Mouse (Mus musculus) heart, embryonic 11.5 days (tissue): Measurements from ENCODE around the gene Nudcd3. TPM values are rescaled to one million over a fixed set of nuclear protein-coding genes. Genes with fewer than 3 reads are reported as not detected.
"Not testable (repeated sequence)": the region's sequence is repeated elsewhere in the genome, so short reads cannot be mapped to it uniquely, and the experiment has no call there.

ENCODE experiments used
- ATAC-seq: fragments of 200-750 bp; cut with Nextera tagmentation; replicated peaks from 2 replicates; pipeline ENCODE4 v1.8.0; 2017; ENCODE audit warnings: moderate library complexity; ENCODE audit not compliant: insufficient number of reproducible peaks, low FRiP score, low TSS enrichment
- H3K27ac ChIP-seq: fragments of 300-500 bp; sonication (generic); 2 replicates; pipeline ENCODE4 v1.5.1; 2014; ENCODE audit warnings: mild to moderate bottlenecking, low read depth, low read length
- H3K27me3 ChIP-seq: fragments of 300-500 bp; sonication (generic); 2 replicates; pipeline ENCODE4 v1.6.1; 2014; ENCODE audit warnings: mild to moderate bottlenecking, low read length, mixed read lengths; ENCODE audit not compliant: control insufficient read depth, insufficient read depth
- H3K36me3 ChIP-seq: fragments of 300-500 bp; sonication (generic); 2 replicates; pipeline ENCODE4 v1.6.1; 2014; ENCODE audit warnings: mild to moderate bottlenecking, low read length, moderate library complexity, mixed read lengths; ENCODE audit not compliant: control insufficient read depth, insufficient read depth
- H3K4me1 ChIP-seq: fragments of 300-500 bp; sonication (generic); 2 replicates; pipeline ENCODE4 v1.6.1; 2014; ENCODE audit warnings: low read length; ENCODE audit not compliant: control insufficient read depth, insufficient read depth
- H3K4me2 ChIP-seq: fragments of 300-500 bp; sonication (generic); 2 replicates; pipeline ENCODE4 v1.6.1; 2014; ENCODE audit warnings: mild to moderate bottlenecking, moderate library complexity
- H3K4me3 ChIP-seq: fragments of 300-500 bp; sonication (generic); 2 replicates; pipeline ENCODE4 v1.5.1; 2014; ENCODE audit warnings: low read depth, low read length
- H3K9ac ChIP-seq: fragments of 300-500 bp; sonication (generic); 2 replicates; pipeline ENCODE4 v1.6.1; 2014; ENCODE audit warnings: mild to moderate bottlenecking, low read depth, low read length, moderate library complexity
- H3K9me3 ChIP-seq: fragments of 300-500 bp; sonication (generic); replicated peaks from 2 replicates; pipeline ENCODE4 v1.6.1; 2016; ENCODE audit warnings: low read length; ENCODE audit not compliant: control insufficient read depth
- WGBS: fragments of 180-500 bp; shearing (Covaris S2); extraction: QIAGEN DNeasy Blood & Tissue Kit; methylation state at CpG from one replicate; pipeline ENCODE4 v1.1.7; 2014; ENCODE audit not compliant: insufficient replicate concordance; 5-methylcytosine and 5-hydroxymethylcytosine counted together
- polyA plus RNA-seq: library from polyadenylated mRNA; unstranded; fragments of >200 nt; fragmentation: Nextera tagmentation; extraction: Ambion mirVana; gene quantifications from 2 replicates; pipeline ENCODE4 v1.2.1, GENCODE M21; 2014

Nudcd3 gene
- polyA plus RNA-seq, 1 experiment from 2014 or later: 28.8 TPM

- ATAC-seq: no peak
- no peak overlapping the region for H3K4me2 ChIP-seq
- 90% methylated on average over 3 of the region's 3 CpGs for WGBS
- H3K36me3 ChIP-seq: peaks cover 12% of the 10 kb centered on the region
- no peaks in the 10 kb centered on the region for H3K9me3 ChIP-seq
- no peak overlapping the region for H3K27ac ChIP-seq
- H3K4me1 ChIP-seq: no peaks in the 10 kb centered on the region
- H3K9ac ChIP-seq: no peak overlapping the region
- H3K27me3 ChIP-seq: no peaks in the 10 kb centered on the region
- no peak overlapping the region for H3K4me3 ChIP-seq
These were observed 92.5 kb downstream of the Nudcd3 start for GRCm38 (mm10) chr11:6107722-6108121.

GRCm38 (mm10) chr11:6104734-6105133 is 95.5 kb downstream of the Nudcd3 start:
- WGBS: 70% methylated on average over 5 of the region's 5 CpGs
- Histone ChIP-seq H3K4me1 (no peaks in the 10 kb centered on the region), H3K4me2 (no peak overlapping the region), H3K4me3 (no peak overlapping the region), H3K27ac (no peak overlapping the region), H3K9me3 (no peaks in the 10 kb centered on the region), H3K27me3 (no peaks in the 10 kb centered on the region), H3K36me3 (peaks cover 12% of the 10 kb centered on the region; the same call in 1 of the 2 replicates), H3K9ac (no peak overlapping the region)
- no peak for ATAC-seq

GRCm38 (mm10) chr11:6096637-6097036 is 103.6 kb downstream of the Nudcd3 start:
- not testable (repeated sequence) for H3K4me3 ChIP-seq, H3K4me2 ChIP-seq, H3K9me3 ChIP-seq, H3K4me1 ChIP-seq, ATAC-seq, H3K9ac ChIP-seq, H3K27ac ChIP-seq, H3K27me3 ChIP-seq, H3K36me3 ChIP-seq
- 96% methylated on average over 2 of the region's 3 CpGs for WGBS

GRCm38 (mm10) chr11:6086991-6087390 is 113.2 kb downstream of the Nudcd3 start:
- no peak for ATAC-seq

GRCm38 (mm10) chr11:6078737-6079136 is 121.5 kb downstream of the Nudcd3 start:
- no peaks in the 10 kb centered on the region for H3K9me3 ChIP-seq
- no peak overlapping the region for H3K27ac ChIP-seq
- H3K4me2 ChIP-seq: no peak overlapping the region
- H3K4me1 ChIP-seq: peaks cover 7% of the 10 kb centered on the region
- ATAC-seq: no peak
- no peak overlapping the region for H3K9ac ChIP-seq
- H3K4me3 ChIP-seq: no peak overlapping the region
- 76% methylated on average over 2 of the region's 2 CpGs for WGBS
- no peaks in the 10 kb centered on the region for H3K36me3 ChIP-seq
- H3K27me3 ChIP-seq: no peaks in the 10 kb centered on the region; the same call in 1 of the 2 replicates

More at GRCm38 (mm10) chr11:6086991-6087390, 113.2 kb downstream of the Nudcd3 start:
- Histone ChIP-seq H3K4me2 (no peak overlapping the region), H3K36me3 (no peaks in the 10 kb centered on the region), H3K9ac (peak overlapping the region; percentile 54; the same call in 1 of the 2 replicates), H3K9me3 (no peaks in the 10 kb centered on the region), H3K4me1 (peaks cover 12% of the 10 kb centered on the region), H3K4me3 (no peak overlapping the region), H3K27ac (peak overlapping the region; percentile 50; the same call in 1 of the 2 replicates), H3K27me3 (no peaks in the 10 kb centered on the region)
- 41% methylated on average over 4 of the region's 4 CpGs for WGBS

GRCm38 (mm10) chr11:6075618-6076066 is 124.6 kb downstream of the Nudcd3 start:
- H3K4me3 ChIP-seq: no peak overlapping the region
- H3K9me3 ChIP-seq: no peaks in the 10 kb centered on the region
- ATAC-seq: no peak
- no peak overlapping the region for H3K27ac ChIP-seq
- H3K4me1 ChIP-seq: peaks cover 7% of the 10 kb centered on the region
- no peaks in the 10 kb centered on the region for H3K36me3 ChIP-seq
- peaks cover 7% of the 10 kb centered on the region for H3K27me3 ChIP-seq
- no peak overlapping the region for H3K9ac ChIP-seq
- WGBS: 59% methylated on average over 8 of the region's 8 CpGs
- H3K4me2 ChIP-seq: no peak overlapping the region

- H3K9ac ChIP-seq: no peak overlapping the region
- no peak overlapping the region for H3K4me3 ChIP-seq
- peaks cover 15% of the 10 kb centered on the region; the same call in 1 of the 2 replicates for H3K4me1 ChIP-seq
- no peaks in the 10 kb centered on the region for H3K36me3 ChIP-seq
- H3K27me3 ChIP-seq: peaks cover 80% of the 10 kb centered on the region
- no peaks in the 10 kb centered on the region for H3K9me3 ChIP-seq
- peak overlapping the region; percentile 9 for H3K4me2 ChIP-seq
- WGBS: 10% methylated on average over 19 of the region's 19 CpGs
- H3K27ac ChIP-seq: no peak overlapping the region
- ATAC-seq: no peak
These were observed 131.8 kb downstream of the Nudcd3 start for GRCm38 (mm10) chr11:6068181-6068957.

GRCm38 (mm10) chr11:6067160-6067559 is 133.1 kb downstream of the Nudcd3 start:
- no peak overlapping the region for H3K27ac ChIP-seq
- WGBS: 41% methylated on average over 9 of the region's 9 CpGs
- no peak overlapping the region for H3K4me3 ChIP-seq
- no peak for ATAC-seq
- no peaks in the 10 kb centered on the region for H3K9me3 ChIP-seq
- peaks cover 90% of the 10 kb centered on the region for H3K27me3 ChIP-seq
- no peaks in the 10 kb centered on the region for H3K36me3 ChIP-seq
- peaks cover 15% of the 10 kb centered on the region; the same call in 1 of the 2 replicates for H3K4me1 ChIP-seq
- no peak overlapping the region for H3K4me2 ChIP-seq
- no peak overlapping the region for H3K9ac ChIP-seq
